Mouse (Mus musculus) intestine, embryonic 14.5 days (tissue): ENCODE data around the gene Tsga10. TPM values are rescaled to one million over a fixed set of nuclear protein-coding genes. Genes with fewer than 3 reads are reported as not detected.

ENCODE experiments used
- ATAC-seq: fragments of 200-750 bp; cut with Nextera tagmentation; replicated peaks from 2 replicates; pipeline ENCODE4 v1.8.0; 2017; ENCODE audit warnings: low read depth, moderate number of reproducible peaks, moderate TSS enrichment, moderate library complexity; ENCODE audit not compliant: low FRiP score, low TSS enrichment
- DNase-seq: peaks from one replicate; pipeline ENCODE4 v3.0.0-alpha.2; 2018; ENCODE audit warnings: low spot score
- H3K27ac ChIP-seq: fragments of 300-500 bp; sonication (generic); 2 replicates; pipeline ENCODE4 v1.5.1; 2014; ENCODE audit warnings: low read depth, mild to moderate bottlenecking, control low read depth
- H3K27me3 ChIP-seq: fragments of 300-500 bp; sonication (generic); replicated peaks from 2 replicates; pipeline ENCODE4 v1.6.1; 2014; ENCODE audit warnings: low read length, control low read depth; ENCODE audit not compliant: control insufficient read depth, insufficient read depth
- H3K36me3 ChIP-seq: fragments of 300-500 bp; sonication (generic); 2 replicates; pipeline ENCODE4 v1.6.1; 2014; ENCODE audit warnings: low read length, control low read depth; ENCODE audit not compliant: control insufficient read depth, insufficient read depth
- H3K4me1 ChIP-seq: fragments of 300-500 bp; sonication (generic); replicated peaks from 2 replicates; pipeline ENCODE4 v1.6.1; 2014; ENCODE audit warnings: low read length, control low read depth, mixed read lengths; ENCODE audit not compliant: control insufficient read depth, insufficient read depth
- H3K4me2 ChIP-seq: fragments of 300-500 bp; sonication (generic); 2 replicates; pipeline ENCODE4 v1.6.1; 2014; ENCODE audit warnings: low read length
- H3K4me3 ChIP-seq: fragments of 300-500 bp; sonication (generic); 2 replicates; pipeline ENCODE4 v1.5.1; 2014; ENCODE audit warnings: low read depth, low read length, control low read depth, mixed read lengths
- H3K9ac ChIP-seq: fragments of 300-500 bp; sonication (generic); 2 replicates; pipeline ENCODE4 v1.6.1; 2014; ENCODE audit warnings: mild to moderate bottlenecking, low read length
- H3K9me3 ChIP-seq: fragments of 300-500 bp; sonication (generic); 2 replicates; pipeline ENCODE4 v1.6.1; 2016; ENCODE audit warnings: low read length, control low read depth; ENCODE audit not compliant: control insufficient read depth
- WGBS: fragments of 180-500 bp; shearing (Covaris S2); extraction: QIAGEN DNeasy Blood & Tissue Kit; methylation state at CpG from one replicate; pipeline ENCODE4 v1.1.7; 2014; 5-methylcytosine and 5-hydroxymethylcytosine counted together
- polyA plus RNA-seq: library from polyadenylated mRNA; unstranded; fragments of >200 nt; fragmentation: Nextera tagmentation; extraction: Ambion mirVana; gene quantifications from 2 replicates; pipeline ENCODE4 v1.2.1, GENCODE M21; 2014

The Tsga10 gene
- polyA plus RNA-seq, 1 experiment from 2014 or later, result 4.9 TPM

- Histone ChIP-seq H3K9ac (no peak overlapping the region), H3K9me3 (no peaks in the 10 kb centered on the region), H3K36me3 (no peaks in the 10 kb centered on the region), H3K4me2 (no peak overlapping the region), H3K4me3 (no peak overlapping the region), H3K27ac (no peak overlapping the region), H3K4me1 (no peaks in the 10 kb centered on the region), H3K27me3 (no peaks in the 10 kb centered on the region)
- no peak for ATAC-seq
- no peak for DNase-seq
- 87% methylated on average over 5 of the region's 5 CpGs for WGBS
Measured at GRCm38 (mm10) chr1:37735932-37736331, 130.3 kb downstream of the Tsga10 start.

GRCm38 (mm10) chr1:37734841-37735240, 131.4 kb downstream of the Tsga10 start:
- WGBS, result 64% methylated on average over 7 of the region's 7 CpGs
- H3K9me3 ChIP-seq, result no peaks in the 10 kb centered on the region
- no peak overlapping the region for H3K4me3 ChIP-seq
- DNase-seq, result no peak
- no peaks in the 10 kb centered on the region for H3K36me3 ChIP-seq
- no peaks in the 10 kb centered on the region for H3K27me3 ChIP-seq
- no peaks in the 10 kb centered on the region for H3K4me1 ChIP-seq
- H3K9ac ChIP-seq, result no peak overlapping the region
- H3K4me2 ChIP-seq, result no peak overlapping the region
- no peak overlapping the region for H3K27ac ChIP-seq
- no peak for ATAC-seq

GRCm38 (mm10) chr1:37729353-37729752, 136.9 kb downstream of the Tsga10 start:
- Histone ChIP-seq H3K9me3 (no peaks in the 10 kb centered on the region), H3K4me1 (no peaks in the 10 kb centered on the region), H3K4me3 (no peak overlapping the region), H3K27ac (no peak overlapping the region), H3K36me3 (no peaks in the 10 kb centered on the region), H3K9ac (no peak overlapping the region), H3K27me3 (no peaks in the 10 kb centered on the region), H3K4me2 (no peak overlapping the region)
- 75% methylated on average over 8 of the region's 8 CpGs for WGBS
- ATAC-seq, result no peak
- no peak for DNase-seq

- H3K27me3 ChIP-seq, result no peaks in the 10 kb centered on the region
- DNase-seq, result no peak
- 58% methylated on average over 10 of the region's 10 CpGs for WGBS
Measured at GRCm38 (mm10) chr1:37728053-37728452, 138.2 kb downstream of the Tsga10 start.

GRCm38 (mm10) chr1:37727186-37727585, 139.0 kb downstream of the Tsga10 start:
- 85% methylated on average over 8 of the region's 8 CpGs for WGBS
- no peak for ATAC-seq

More at GRCm38 (mm10) chr1:37728053-37728452, 138.2 kb downstream of the Tsga10 start:
- Histone ChIP-seq H3K27ac (no peak overlapping the region), H3K4me3 (no peak overlapping the region), H3K4me1 (no peaks in the 10 kb centered on the region), H3K9ac (no peak overlapping the region), H3K4me2 (no peak overlapping the region), H3K36me3 (no peaks in the 10 kb centered on the region), H3K9me3 (no peaks in the 10 kb centered on the region)
- ATAC-seq, result no peak

GRCm38 (mm10) chr1:37726426-37726825, 139.8 kb downstream of the Tsga10 start:
- Histone ChIP-seq H3K4me2 (no peak overlapping the region), H3K4me3 (no peak overlapping the region), H3K9ac (no peak overlapping the region), H3K36me3 (no peaks in the 10 kb centered on the region), H3K27ac (no peak overlapping the region), H3K27me3 (no peaks in the 10 kb centered on the region), H3K4me1 (no peaks in the 10 kb centered on the region), H3K9me3 (no peaks in the 10 kb centered on the region)
- DNase-seq, result no peak
- no peak for ATAC-seq
- WGBS, result 78% methylated on average over 8 of the region's 8 CpGs

More at GRCm38 (mm10) chr1:37727186-37727585, 139.0 kb downstream of the Tsga10 start:
- Histone ChIP-seq H3K4me2 (no peak overlapping the region), H3K36me3 (no peaks in the 10 kb centered on the region), H3K4me1 (no peaks in the 10 kb centered on the region), H3K27ac (no peak overlapping the region), H3K4me3 (no peak overlapping the region), H3K9me3 (no peaks in the 10 kb centered on the region), H3K9ac (no peak overlapping the region), H3K27me3 (no peaks in the 10 kb centered on the region)
- DNase-seq, result no peak

- H3K27me3 ChIP-seq, result no peaks in the 10 kb centered on the region
- ATAC-seq, result no peak
Measured at GRCm38 (mm10) chr1:37725880-37726279, 140.3 kb downstream of the Tsga10 start.

GRCm38 (mm10) chr1:37721092-37721491, 145.1 kb downstream of the Tsga10 start:
- Histone ChIP-seq H3K9me3 (no peaks in the 10 kb centered on the region), H3K4me1 (no peaks in the 10 kb centered on the region), H3K4me3 (no peak overlapping the region), H3K36me3 (no peaks in the 10 kb centered on the region), H3K27me3 (peaks cover 15% of the 10 kb centered on the region), H3K27ac (no peak overlapping the region), H3K4me2 (no peak overlapping the region), H3K9ac (no peak overlapping the region)
- WGBS, result 70% methylated on average over 5 of the region's 5 CpGs
- no peak for ATAC-seq
- DNase-seq, result no peak

More at GRCm38 (mm10) chr1:37725880-37726279, 140.3 kb downstream of the Tsga10 start:
- 60% methylated on average over 12 of the region's 12 CpGs for WGBS
- Histone ChIP-seq H3K4me3 (no peak overlapping the region), H3K36me3 (no peaks in the 10 kb centered on the region), H3K4me1 (no peaks in the 10 kb centered on the region), H3K9me3 (no peaks in the 10 kb centered on the region), H3K4me2 (no peak overlapping the region), H3K27ac (no peak overlapping the region), H3K9ac (no peak overlapping the region)
- DNase-seq, result no peak

- no peaks in the 10 kb centered on the region for H3K9me3 ChIP-seq
- H3K36me3 ChIP-seq, result no peaks in the 10 kb centered on the region
- no peaks in the 10 kb centered on the region for H3K4me1 ChIP-seq
- H3K27ac ChIP-seq, result no peak within 1 kb of the TSS
- ATAC-seq, result peak; percentile 84
- peak within 1 kb of the TSS; percentile 52 for H3K9ac ChIP-seq
- under 1% methylated on average over 65 of the region's 69 CpGs for WGBS
- peak within 1 kb of the TSS; percentile 82 for H3K4me2 ChIP-seq
- H3K4me3 ChIP-seq, result peak within 1 kb of the TSS; percentile 56
- DNase-seq, result peak; percentile 80
- H3K27me3 ChIP-seq, result peaks cover 15% of the 10 kb centered on the region
Measured at GRCm38 (mm10) chr1:37719761-37720640, 146.2 kb downstream of the Tsga10 start, which contains the start of gene 2010300C02Rik. TSS of gene 2010300C02Rik (minus strand) at chr1:37720085.
